Mouse (Mus musculus) layer of hippocampus, adult 8-10 months (tissue): ENCODE measurements around the gene Trak2. TPM values are rescaled to one million over a fixed set of nuclear protein-coding genes. Genes with fewer than 3 reads are reported as not detected.
"Not testable (repeated sequence)": the region's sequence is repeated elsewhere in the genome, so short reads cannot be mapped to it uniquely, and the experiment has no call there.

ENCODE experiments used
- DNase-seq, 2 experiments: peaks; one replicate each; pipeline ENCODE4 v3.0.0; 2022; ENCODE audit warnings: low spot score in 2 of 2
- total RNA-seq, 4 experiments: library from RNA; stranded (reverse); gene quantifications; 2 replicates each; pipeline ENCODE4 v1.2.4; 2022

The Trak2 gene
- total RNA-seq, 4 experiments from 2014 or later = 107 to 129 (median 113) TPM

DNA sequence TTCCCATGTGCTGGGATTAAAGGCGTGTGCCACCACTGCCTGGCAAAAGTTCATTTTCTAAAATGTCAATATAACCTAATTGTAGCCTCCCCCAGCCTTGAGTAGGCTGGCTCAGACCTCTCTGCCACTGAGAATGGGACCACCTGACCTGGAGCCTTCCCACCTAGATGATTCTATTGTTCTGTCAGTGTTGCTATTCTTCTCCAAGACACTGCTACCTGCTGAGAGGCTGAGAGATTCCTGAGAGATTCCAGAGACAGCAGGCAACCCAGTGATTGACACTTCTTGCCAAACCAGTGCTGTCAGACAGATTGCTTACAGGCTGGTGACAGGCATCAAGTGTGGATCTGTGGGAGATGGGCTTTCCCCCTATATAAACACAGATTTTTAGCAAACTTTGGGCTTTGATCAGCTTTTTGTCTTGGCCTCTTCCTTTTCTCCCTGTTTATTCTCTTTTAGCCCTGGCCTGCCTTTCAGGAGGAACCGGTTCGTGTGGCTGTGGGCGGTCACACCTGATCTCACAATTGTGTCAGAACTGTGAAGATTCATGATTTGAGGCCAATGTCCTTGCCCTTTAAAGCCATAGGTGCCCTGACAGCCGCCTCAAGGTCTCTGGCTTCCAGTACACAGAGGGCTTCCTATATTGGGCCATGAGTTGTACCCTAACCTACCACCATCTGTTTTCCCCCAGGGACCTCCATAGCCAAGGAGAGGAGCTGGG, 83.2 kb downstream of the Trak2 start:
- no peak for DNase-seq

DNA sequence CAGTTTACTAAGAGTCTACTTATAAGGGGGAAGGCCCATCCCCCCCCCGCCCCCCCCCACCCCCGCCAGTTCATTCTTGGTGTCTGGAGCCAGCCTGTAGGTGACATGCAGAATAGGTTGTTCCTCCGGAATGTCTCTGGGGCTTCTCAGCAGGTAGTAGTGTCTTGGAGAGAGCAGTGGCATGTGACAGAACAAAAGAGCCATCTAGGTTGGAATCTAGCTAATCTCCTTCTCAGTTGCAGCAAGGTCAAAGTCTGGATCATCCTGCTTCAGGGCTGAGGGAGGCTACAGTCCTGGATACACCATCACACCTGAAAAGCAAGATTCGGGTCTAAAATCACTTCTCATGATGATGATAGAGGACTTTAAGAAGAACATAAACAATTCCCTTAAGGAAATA, 87.6 kb downstream of the Trak2 start:
- no peak for DNase-seq

DNA sequence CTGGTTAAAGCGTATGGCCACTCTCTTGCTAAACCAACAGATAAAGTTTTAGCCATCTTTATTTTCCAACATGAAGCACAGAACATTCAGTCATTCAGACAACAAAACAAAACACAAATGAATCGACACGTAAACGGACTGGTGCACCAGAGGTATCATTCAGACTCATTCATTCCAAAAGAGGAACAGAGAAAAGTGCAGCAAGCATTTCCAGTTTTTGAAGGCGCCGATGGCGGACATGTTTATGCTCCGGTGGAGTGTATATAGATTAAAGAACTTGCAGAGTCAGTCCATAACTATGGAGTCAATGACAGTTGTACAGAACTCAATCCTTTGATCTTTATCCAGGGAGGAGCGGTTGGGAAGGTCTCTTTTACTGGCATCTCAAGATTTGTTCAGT, 90.0 kb downstream of the Trak2 start:
- DNase-seq = not testable (repeated sequence)

DNA sequence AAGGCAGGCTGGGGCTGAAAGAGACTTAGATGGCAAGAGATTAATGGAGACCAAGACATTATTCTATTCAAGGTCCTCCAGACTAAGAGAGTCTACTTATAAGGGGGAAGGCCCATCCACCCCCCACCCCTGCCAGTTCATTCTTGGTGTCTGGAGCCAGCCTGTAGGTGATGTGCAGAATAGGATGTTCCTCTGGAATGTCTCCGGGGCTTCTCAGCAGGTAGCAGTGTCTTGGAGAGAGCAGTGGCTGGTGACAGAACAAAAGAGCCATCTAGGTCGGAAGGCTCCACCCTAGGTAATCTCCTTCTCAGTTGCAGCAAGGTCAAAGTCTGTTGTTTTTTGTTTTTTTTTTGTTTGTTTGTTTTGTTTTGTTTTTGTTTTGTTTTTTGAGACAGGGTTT, 93.9 kb downstream of the Trak2 start:
- DNase-seq = not testable (repeated sequence)

DNA sequence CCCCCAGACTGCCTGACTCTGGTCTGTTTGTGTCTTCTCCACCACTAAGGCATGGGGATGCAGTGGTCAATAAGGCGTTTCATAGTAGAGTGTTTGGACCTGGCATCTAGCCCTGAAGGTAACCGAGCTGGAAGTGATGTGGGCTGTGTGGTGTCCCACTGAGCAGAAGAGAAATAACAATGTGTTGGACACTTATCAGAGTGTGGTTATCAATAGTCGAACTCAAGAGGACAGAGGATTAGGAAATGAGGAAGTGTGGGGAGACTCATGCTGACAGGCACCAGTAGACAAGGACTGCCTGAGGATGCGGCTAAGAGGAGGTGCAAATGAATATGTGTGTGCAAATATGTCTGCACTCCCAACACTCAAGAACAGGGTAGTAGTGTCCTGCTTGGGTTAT, 96.7 kb downstream of the Trak2 start:
- DNase-seq = not testable (repeated sequence)

DNA sequence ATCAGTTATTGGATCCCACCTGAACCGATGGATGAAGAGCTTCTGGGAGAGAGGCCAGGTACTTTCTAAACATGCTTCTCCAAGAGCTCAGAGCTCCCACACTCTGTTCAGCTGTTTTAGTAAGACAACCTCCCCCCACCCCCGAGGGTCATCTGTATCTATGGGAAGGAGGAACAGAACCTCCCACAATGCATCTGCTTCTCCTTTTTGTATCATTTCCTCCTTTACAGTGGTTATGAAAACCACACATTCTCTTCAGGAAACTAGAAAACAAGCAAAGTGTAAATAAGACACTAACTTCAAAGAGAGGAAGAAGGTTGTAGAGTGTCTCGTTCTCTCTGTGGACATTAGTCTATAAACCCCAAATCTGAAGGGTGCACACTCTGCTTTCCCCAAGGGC, 112.6 kb downstream of the Trak2 start:
- not testable (repeated sequence) for DNase-seq

DNA sequence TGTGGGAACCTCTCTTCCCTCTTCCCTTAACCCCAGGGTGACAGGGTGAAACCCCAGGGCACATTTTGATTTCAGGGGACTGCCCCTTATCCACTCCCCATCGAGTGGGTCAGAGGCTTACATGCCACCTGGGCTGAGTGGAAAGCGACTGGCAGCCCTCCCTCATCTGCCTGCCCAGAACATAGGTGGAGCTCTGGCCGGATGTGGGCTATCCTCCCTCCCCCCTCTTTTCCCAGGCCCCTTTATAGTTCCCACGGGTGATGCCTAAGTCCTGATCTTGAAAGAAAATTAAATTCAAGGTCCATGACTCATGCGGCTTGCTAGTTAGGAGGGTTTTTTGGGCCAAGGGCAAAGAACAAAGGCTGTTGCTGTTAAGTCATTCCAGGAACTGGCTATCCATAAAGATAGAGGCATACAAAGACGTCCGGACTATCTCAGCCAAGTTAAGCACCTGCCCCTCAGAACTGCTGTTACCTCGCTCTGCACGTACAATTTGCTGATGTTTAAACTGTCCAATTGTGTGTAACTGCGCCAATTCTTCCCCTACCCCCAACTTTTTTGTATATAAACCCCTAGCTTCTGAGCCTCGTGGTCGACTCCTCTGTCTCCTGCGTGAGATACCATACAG, 113.4 kb downstream of the Trak2 start:
- not testable (repeated sequence) for DNase-seq

DNA sequence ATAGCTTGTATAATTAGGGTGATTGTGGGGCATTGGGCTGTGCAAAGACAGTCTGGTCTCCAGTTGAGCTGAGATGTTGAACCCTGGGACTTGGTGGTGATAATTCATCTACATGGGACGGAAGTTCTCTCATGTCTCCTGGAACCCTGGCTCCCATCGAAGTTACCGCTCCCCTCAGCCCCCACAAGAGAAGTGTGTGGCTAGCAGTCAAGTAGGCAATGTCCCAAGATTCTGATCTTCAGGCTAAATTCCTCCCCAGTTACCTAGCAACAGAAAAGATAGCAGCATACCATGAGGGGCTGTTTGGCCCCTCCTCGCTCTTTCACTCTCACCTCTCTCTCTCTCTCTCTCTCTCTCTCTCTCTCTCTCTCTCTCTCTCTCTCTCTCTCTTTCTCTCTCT, 114.1 kb downstream of the Trak2 start:
- DNase-seq = not testable (repeated sequence)

DNA sequence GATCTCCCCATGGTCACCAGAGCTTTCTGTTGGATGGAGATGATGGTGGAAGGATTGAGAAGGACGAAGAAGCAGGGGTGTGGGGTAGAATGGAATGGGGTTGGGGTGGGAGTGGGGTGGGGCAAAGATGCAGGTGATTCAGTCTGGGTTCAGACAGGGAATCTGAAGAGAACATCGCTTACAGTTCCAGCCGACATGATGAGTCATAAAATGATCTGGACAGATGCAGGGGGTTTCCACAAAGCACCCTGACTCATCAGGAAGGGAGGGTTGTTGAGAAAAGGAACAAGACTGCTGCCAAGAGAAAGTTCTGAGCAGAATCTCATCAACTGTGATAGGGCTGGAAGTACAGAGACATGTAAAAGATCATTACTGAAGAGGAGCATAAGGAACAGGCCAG, 116.4 kb downstream of the Trak2 start:
- not testable (repeated sequence) for DNase-seq

Other genes starting within 250 kb of the Trak2 start
- gene Casp8, start 178.1 kb downstream of the Trak2 start, total RNA-seq = 1 to 10 TPM; 1.5 to 5.8 (median 4.7) TPM
- gene Stradb, start 92 bp upstream of the Trak2 start, total RNA-seq = 10 to 100 TPM; 29.0 to 40.0 (median 38.1) TPM
- gene C2cd6, start 121.5 kb upstream of the Trak2 start, total RNA-seq = not detected
- gene Tmem237, start 147.0 kb upstream of the Trak2 start, total RNA-seq = 10 to 100 TPM; 26.2 to 34.3 (median 28.7) TPM
- gene Mpp4, start 190.0 kb upstream of the Trak2 start, total RNA-seq = 1 to 10 TPM; 1.2 to 2.4 (median 2.2) TPM